9 mouse cellular contexts compared by ENCODE assay signal in genomic region chr9:25041665-25042064, GRCm38 (mm10). TPM values are rescaled to one million over a fixed set of nuclear protein-coding genes. Genes with fewer than 3 reads are reported as not detected.
DNase-seq lines count a peak whose midpoint lies in the region; ATAC-seq and TF ChIP-seq lines count a peak whose summit lies in the region.
"Had no signal": no experiment of that assay in that cellular context is flagged by ENCODE, and none has a peak within 500 bp of the region (broad histone marks: within the 10 kb centered on the region; RNA-seq: fewer than 3 reads in every experiment).

No protein-coding gene starts in this region.

- no peak for TF ChIP-seq EP300 in liver, embryonic 14.5 days (IDR thresholded peaks at IDR 0.05; ENCODE audit: low read depth)

- peak in 1 of 3 experiments; percentile 40 for DNase-seq in liver, embryonic 14.5 days (ENCODE audit: low read depth in 3 of 3, low spot score in 3 of 3)
- no peak for DNase-seq in Patski (ENCODE audit: low read depth, low spot score)
- DNase-seq in cerebellum, postnatal 25 days: peak; percentile 14 to 40
- DNase-seq in lung, embryonic 14.5 days: peak; percentile 96
- peak; percentile 29 for DNase-seq in retina, adult 2 months (ENCODE audit: low read depth, low spot score)

- peak; percentile 68 for TF ChIP-seq CTCF in liver, embryonic 14.5 days (IDR thresholded peaks at IDR 0.05; ENCODE audit: low read depth)
- TF ChIP-seq CTCF in Patski (IDR thresholded peaks at IDR 0.05): peak; percentile 79
- peak; percentile 82 for TF ChIP-seq CTCF in lung, embryonic 14.5 days (IDR thresholded peaks at IDR 0.05; ENCODE audit: low read depth)

- H3K36me3 ChIP-seq in liver, embryonic 14.5 days (replicated peaks; ENCODE audit: control insufficient read depth, insufficient read depth, low read depth): no peaks in the 10 kb centered on the region
- H3K36me3 ChIP-seq in liver, embryonic 12.5 days: no peaks in the 10 kb centered on the region
- H3K36me3 ChIP-seq in lung, embryonic 14.5 days (ENCODE audit: insufficient read depth): no peaks in the 10 kb centered on the region

- H3K27me3 ChIP-seq in liver, embryonic 14.5 days (ENCODE audit: control insufficient read depth, insufficient read depth, low read length): no peaks in the 10 kb centered on the region
- no peaks in the 10 kb centered on the region for H3K27me3 ChIP-seq in liver, embryonic 12.5 days (replicated peaks)
- no peaks in the 10 kb centered on the region for H3K27me3 ChIP-seq in Patski
- no peaks in the 10 kb centered on the region for H3K27me3 ChIP-seq in lung, embryonic 14.5 days (ENCODE audit: insufficient read depth, low read length)

- H3K9me3 ChIP-seq in liver, embryonic 14.5 days (ENCODE audit: control insufficient read depth, low read length): no peaks in the 10 kb centered on the region
- no peaks in the 10 kb centered on the region for H3K9me3 ChIP-seq in liver, embryonic 12.5 days (replicated peaks)
- no peaks in the 10 kb centered on the region for H3K9me3 ChIP-seq in lung, embryonic 14.5 days (ENCODE audit: low read depth, low read length)

- no peak for ATAC-seq in liver, embryonic 14.5 days (ENCODE audit: insufficient read depth)
- ATAC-seq in liver, embryonic 12.5 days: no peak
- no peak for ATAC-seq in Patski
- peak; percentile 53 to 56; a peak in 3 of 4 replicates for ATAC-seq in hematopoietic stem cell, adult 5-6 weeks (replicated peaks in 1 of 2; ENCODE audit: insufficient read depth in 1 of 2, low FRiP score in 2 of 2, low TSS enrichment in 1 of 2, low read depth in 1 of 2, poor library complexity in 2 of 2, severe bottlenecking in 2 of 2)
- no peak for ATAC-seq in lung, embryonic 14.5 days (ENCODE audit: insufficient read depth)

- H3K27ac ChIP-seq in liver, embryonic 14.5 days: no peak overlapping the region
- no peak overlapping the region for H3K27ac ChIP-seq in liver, embryonic 12.5 days
- no peak overlapping the region for H3K27ac ChIP-seq in lung, embryonic 14.5 days (ENCODE audit: low read depth)

- WGBS in liver, embryonic 14.5 days (ENCODE audit: insufficient replicate concordance): 22% methylated on average over 6 of the region's 6 CpGs
- 20% methylated on average over 6 of the region's 6 CpGs for WGBS in liver, embryonic 12.5 days (ENCODE audit: insufficient replicate concordance)
- 22% methylated on average over 6 of the region's 6 CpGs for WGBS in lung, embryonic 14.5 days

- in situ Hi-C loops in Patski (cut with MboI; ENCODE audit: low pct_unique_long_range_greater_than_20kb): loop anchor here (5.0 to 25.0 kb wide), 5 partner anchors 61 to 904 kb away; partner anchors contain the start of gene Tbx20

- no peak overlapping the region for H3K4me2 ChIP-seq in liver, embryonic 14.5 days (ENCODE audit: low read depth)
- no peak overlapping the region for H3K4me2 ChIP-seq in liver, embryonic 12.5 days
- H3K4me2 ChIP-seq in lung, embryonic 14.5 days: no peak overlapping the region

- no peak overlapping the region for H3K4me3 ChIP-seq in liver, embryonic 14.5 days (ENCODE audit: insufficient read depth in 1 of 2, low read depth in 2 of 2, low read length in 2 of 2)
- no peak overlapping the region for H3K4me3 ChIP-seq in liver, embryonic 12.5 days
- no peak overlapping the region for H3K4me3 ChIP-seq in lung, embryonic 14.5 days (ENCODE audit: low read depth, low read length)

- no peak overlapping the region for H3K9ac ChIP-seq in liver, embryonic 14.5 days (replicated peaks)
- no peak overlapping the region for H3K9ac ChIP-seq in liver, embryonic 12.5 days
- H3K9ac ChIP-seq in lung, embryonic 14.5 days: no peak overlapping the region

- CTCF ChIA-PET in Patski (lab: Charles Lee): interaction anchor here (0.8 to 3.3 kb wide), 15 partner anchors 9 to 341 kb away, joined by 3 to 18 read pairs (median 4); no protein-coding TSS in a partner anchor

- POLR2A ChIA-PET in Patski (lab: Charles Lee): no interaction called here

- no peaks in the 10 kb centered on the region for H3K4me1 ChIP-seq in liver, embryonic 14.5 days (replicated peaks; ENCODE audit: control insufficient read depth in 2 of 2, insufficient read depth in 2 of 2, low read length in 1 of 2)
- no peaks in the 10 kb centered on the region for H3K4me1 ChIP-seq in liver, embryonic 12.5 days
- H3K4me1 ChIP-seq in lung, embryonic 14.5 days (ENCODE audit: insufficient read depth): no peaks in the 10 kb centered on the region

RNA-seq across cellular contexts. Expression of gene Gm10181, which starts 47.6 kb away (rescaled TPM):
- not detected in 2 replicates for polyA plus RNA-seq in liver, embryonic 14.5 days (2012; rRNA removed)
- polyA plus RNA-seq in liver, embryonic 14.5 days (2014; fragmentation: Nextera tagmentation; extraction: Ambion mirVana): not detected in 2 replicates
- not detected in 2 replicates for polyA plus RNA-seq in liver, embryonic 12.5 days (2016; fragmentation: Nextera tagmentation; extraction: Ambion mirVana)
- polyA plus RNA-seq in Patski (2021): not detected
- not detected in 2 replicates for total RNA-seq in hematopoietic stem cell, adult 5-6 weeks (2017)
- not detected in 2 replicates for polyA plus RNA-seq in lung, embryonic 14.5 days (2014; fragmentation: Nextera tagmentation; extraction: Ambion mirVana)
- polyA plus RNA-seq: frontal cortex, adult 2 months; lung, embryonic 16.5 days had no signal

Comparison
In these comparisons a context has a peak if more than half of its experiments do, and no peak if none do; other contexts are left out.
1. ATAC-seq: peak in hematopoietic stem cell, adult 5-6 weeks (2 of 2); none in liver, embryonic 14.5 days (single experiment), liver, embryonic 12.5 days (single experiment), Patski (single experiment) and lung, embryonic 14.5 days (single experiment).
2. Peak in every context shown above with its lines, with median percentiles within 50 percentile points of each other: CTCF ChIP-seq.